Mouse (Mus musculus) liver, embryonic 15.5 days (tissue): ENCODE data around the gene Ankrd36. TPM values are rescaled to one million over a fixed set of nuclear protein-coding genes. Genes with fewer than 3 reads are reported as not detected.

Experiments used
- polyA plus RNA-seq: library from polyadenylated mRNA; unstranded; fragments of >200 nt; fragmentation: Nextera tagmentation; extraction: Ambion mirVana; gene quantifications from 2 replicates; pipeline ENCODE4 v1.2.1, GENCODE M21; 2015

The Ankrd36 gene
- polyA plus RNA-seq, 1 experiment from 2014 or later = 1.0 TPM

Other genes starting within 250 kb of the Ankrd36 start
- gene Znrf3, start 124.8 kb upstream of the Ankrd36 start, polyA plus RNA-seq = 2.8 and 3.0 TPM in 2 replicates
- 109 and 117 TPM in 2 replicates for gene Xbp1, start 49.0 kb upstream of the Ankrd36 start, polyA plus RNA-seq
- gene Ccdc117, start 27.5 kb upstream of the Ankrd36 start, polyA plus RNA-seq = 8.1 and 8.8 TPM in 2 replicates
- gene Mrps24, start 146.0 kb downstream of the Ankrd36 start, polyA plus RNA-seq = 88.8 and 90.8 TPM in 2 replicates
- 8.4 and 8.7 TPM in 2 replicates for gene Urgcp, start 192.7 kb downstream of the Ankrd36 start, polyA plus RNA-seq
- 44.5 and 49.3 TPM in 2 replicates for gene Dbnl, start 218.8 kb downstream of the Ankrd36 start, polyA plus RNA-seq
- gene Pgam2, start 234.0 kb downstream of the Ankrd36 start, polyA plus RNA-seq = 7.5 and 12.4 TPM in 2 replicates